Mouse (Mus musculus) ES-Bruce4 (cell line): ENCODE measurements around the gene Tmem199.

Source experiments
- EP300 ChIP-seq: IDR thresholded peaks from 2 replicates; pipeline ENCODE4 v1.6.1; 2011; ENCODE audit warnings: low read depth, low read length; ENCODE audit not compliant: insufficient read depth
- POLR2A ChIP-seq: IDR thresholded peaks from one replicate; pipeline ENCODE4 v1.8.1; 2011; ENCODE audit warnings: low read length; ENCODE audit not compliant: insufficient read depth

DNA sequence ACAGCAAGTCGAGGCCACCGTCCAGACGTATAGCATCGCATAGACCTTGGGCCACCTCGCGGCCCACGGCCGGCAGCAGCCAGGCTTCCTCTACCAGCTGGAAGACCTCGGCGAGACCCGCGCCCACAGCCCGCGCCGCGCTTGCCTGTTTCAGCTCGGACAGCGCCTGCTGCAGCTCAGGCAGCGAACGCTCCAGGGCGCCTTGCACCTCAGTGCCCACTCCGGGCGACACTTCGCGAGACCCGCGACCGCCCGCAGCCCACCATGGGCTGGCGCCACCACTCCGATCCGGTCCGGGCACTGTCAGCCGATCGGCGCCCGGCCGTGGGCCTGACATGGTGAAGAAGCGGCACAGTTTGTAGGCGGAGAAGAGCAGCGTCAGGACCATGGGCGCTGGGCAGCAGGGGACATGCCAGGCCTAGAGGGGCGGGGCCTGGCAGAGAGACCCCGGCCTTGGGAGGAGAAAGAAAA lies 14.9 kb downstream of the Tmem199 start:
- no peak for TF ChIP-seq POLR2A
- no peak for TF ChIP-seq EP300
